Mouse (Mus musculus) myocyte (in vitro differentiated cells): ENCODE results near the gene Dram1. TPM values are rescaled to one million over a fixed set of nuclear protein-coding genes. Genes with fewer than 3 reads are reported as not detected.

Experiments used
- H3K27me3 ChIP-seq: one replicate; pipeline ENCODE4 v1.6.1; 2011; ENCODE audit not compliant: control insufficient read depth, insufficient read depth, insufficient read length
- H3K36me3 ChIP-seq: one replicate; pipeline ENCODE4 v1.6.1; 2011; ENCODE audit not compliant: control insufficient read depth, insufficient read depth
- H3K4me2 ChIP-seq: one replicate; pipeline ENCODE4 v1.6.1; 2011; ENCODE audit warnings: low read depth, control low read depth
- H3K4me3 ChIP-seq: one replicate; pipeline ENCODE4 v1.5.1; 2011; ENCODE audit warnings: mild to moderate bottlenecking, control low read depth, moderate library complexity
- H3K79me2 ChIP-seq: one replicate; pipeline ENCODE4 v1.6.1; 2011; ENCODE audit not compliant: control insufficient read depth, insufficient read depth
- H3ac ChIP-seq: one replicate; pipeline ENCODE4 v1.6.1; 2011; ENCODE audit not compliant: control insufficient read depth, insufficient read length
- CEBPB ChIP-seq: IDR thresholded peaks from 2 replicates; pipeline ENCODE4 v1.6.1; 2011; ENCODE audit warnings: mild to moderate bottlenecking, moderate library complexity; ENCODE audit not compliant: poor library complexity, insufficient read depth, severe bottlenecking
- E2F4 ChIP-seq: IDR thresholded peaks from one replicate; pipeline ENCODE4 v1.6.1; 2011; ENCODE audit warnings: mild to moderate bottlenecking, control low read depth, moderate library complexity; ENCODE audit not compliant: insufficient read depth
- MAX ChIP-seq: IDR thresholded peaks from one replicate; pipeline ENCODE4 v1.6.1; 2011; ENCODE audit warnings: low read depth, mild to moderate bottlenecking, control low read depth
- MYOD1 ChIP-seq, 3 experiments: IDR thresholded peaks; one replicate each; pipeline ENCODE4 v1.6.1; 2011; ENCODE audit warnings: control low read depth in 2 of 3, low read depth in 2 of 3, mild to moderate bottlenecking in 2 of 3, moderate library complexity in 1 of 3; ENCODE audit not compliant: insufficient read length in 2 of 3, control insufficient read depth in 1 of 3
- MYOG ChIP-seq, 3 experiments: IDR thresholded peaks; one replicate each; pipeline ENCODE4 v1.6.1; 2011; ENCODE audit warnings: control low read depth in 2 of 3, low read depth in 2 of 3, mild to moderate bottlenecking in 2 of 3; ENCODE audit not compliant: insufficient read length in 2 of 3, control insufficient read depth in 1 of 3, insufficient read depth in 1 of 3
- POLR2A ChIP-seq: IDR thresholded peaks from one replicate; pipeline ENCODE4 v1.6.1; 2011; ENCODE audit warnings: low read depth, mild to moderate bottlenecking, control low read depth, moderate library complexity; ENCODE audit not compliant: insufficient read length
- POLR2AphosphoS2 ChIP-seq: IDR thresholded peaks from one replicate; pipeline ENCODE4 v1.6.1; 2011; ENCODE audit warnings: low read depth, control low read depth; ENCODE audit not compliant: insufficient read length
- REST ChIP-seq: IDR thresholded peaks from one replicate; pipeline ENCODE4 v1.6.1; 2011; ENCODE audit warnings: mild to moderate bottlenecking, control low read depth, moderate library complexity; ENCODE audit not compliant: insufficient read depth, insufficient read length
- SRF ChIP-seq: IDR thresholded peaks from one replicate; pipeline ENCODE4 v1.6.1; 2011; ENCODE audit warnings: low read depth; ENCODE audit not compliant: control insufficient read depth, insufficient read length
- TCF12 ChIP-seq: IDR thresholded peaks from one replicate; pipeline ENCODE4 v1.6.1; 2011; ENCODE audit warnings: mild to moderate bottlenecking, control low read depth; ENCODE audit not compliant: poor library complexity, insufficient read depth, severe bottlenecking
- TCF3 ChIP-seq: IDR thresholded peaks from one replicate; pipeline ENCODE4 v1.6.1; 2011; ENCODE audit warnings: low read depth, control low read depth; ENCODE audit not compliant: insufficient read length
- USF1 ChIP-seq: IDR thresholded peaks from one replicate; pipeline ENCODE4 v1.6.1; 2011; ENCODE audit warnings: low read depth, mild to moderate bottlenecking, control low read depth, moderate library complexity
- polyA plus RNA-seq: library from polyadenylated mRNA; unstranded; fragments of >200 nt; fragmentation: generic; extraction: Trizol; gene quantifications from one replicate; pipeline ENCODE4 v1.2.1, GENCODE M21; 2012; ENCODE audit warnings: missing spikeins

Dram1 gene
- polyA plus RNA-seq, 1 experiment: 1.7 TPM

DNA sequence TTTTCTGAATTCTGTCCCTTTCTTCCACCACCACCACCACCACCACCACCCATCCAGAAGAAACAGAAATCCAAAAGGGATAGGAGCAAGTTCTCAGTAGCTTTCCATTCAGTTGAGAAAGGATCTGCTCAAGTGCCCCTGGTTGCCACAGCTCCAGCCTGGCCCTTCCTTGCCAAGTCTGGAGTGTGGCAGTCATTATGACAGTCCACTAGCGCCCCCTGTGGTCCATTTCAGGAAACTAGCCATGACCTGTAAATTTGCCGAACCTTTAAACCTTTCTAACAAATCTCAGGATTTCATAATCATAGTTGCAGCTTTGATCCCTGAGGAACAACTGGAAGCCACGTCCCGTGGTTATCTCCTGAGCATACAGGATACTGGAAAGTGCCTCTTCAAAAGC lies 74.6 kb downstream of the Dram1 start:
- H3K79me2 ChIP-seq: no peaks in the 10 kb centered on the region
- H3K27me3 ChIP-seq: no peaks in the 10 kb centered on the region
- no peak overlapping the region for H3ac ChIP-seq
- no peak for TF ChIP-seq CEBPB
- TF ChIP-seq POLR2AphosphoS2: no peak
- no peak for TF ChIP-seq MAX
- TF ChIP-seq TCF12: no peak
- no peak for TF ChIP-seq TCF3
- no peak for TF ChIP-seq POLR2A
- no peak for TF ChIP-seq SRF
- TF ChIP-seq E2F4: no peak
- no peak for TF ChIP-seq USF1
- no peak for TF ChIP-seq REST
- no peak for TF ChIP-seq MYOG (IDR thresholded peaks at IDR 0.05; ENCODE audit: control insufficient read depth in 1 of 3, insufficient read depth in 1 of 3, insufficient read length in 2 of 3, low read depth in 2 of 3)
- no peak for TF ChIP-seq MYOD1 (IDR thresholded peaks at IDR 0.05; ENCODE audit: control insufficient read depth in 1 of 3, insufficient read length in 2 of 3, low read depth in 2 of 3)
- no peak overlapping the region for H3K4me2 ChIP-seq
- no peak overlapping the region for H3K4me3 ChIP-seq
- no peaks in the 10 kb centered on the region for H3K36me3 ChIP-seq

DNA sequence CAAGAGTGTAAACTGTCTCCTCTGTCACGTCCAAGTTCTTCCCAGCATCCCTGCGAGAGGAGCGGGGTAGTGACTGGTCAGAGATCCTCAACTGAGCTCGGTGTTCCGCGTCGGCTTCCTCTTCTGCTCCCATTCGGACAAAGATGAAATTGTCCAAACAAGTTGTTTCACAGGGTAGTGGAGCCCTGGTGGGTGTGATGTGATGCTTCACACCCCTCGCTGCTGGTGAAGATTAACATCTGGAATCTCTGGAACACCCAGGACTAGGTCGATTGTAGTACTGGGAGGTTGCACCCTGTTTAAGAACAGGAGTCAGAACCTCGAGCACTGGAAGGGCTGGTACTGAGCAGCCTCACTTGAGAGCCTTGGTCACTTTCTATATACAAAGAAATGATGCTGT lies 75.8 kb downstream of the Dram1 start:
- no peak for TF ChIP-seq TCF12
- Histone ChIP-seq H3K36me3 (no peaks in the 10 kb centered on the region), H3K27me3 (no peaks in the 10 kb centered on the region), H3K4me2 (no peak overlapping the region), H3K4me3 (no peak overlapping the region), H3K79me2 (no peaks in the 10 kb centered on the region), H3ac (no peak overlapping the region)

DNA sequence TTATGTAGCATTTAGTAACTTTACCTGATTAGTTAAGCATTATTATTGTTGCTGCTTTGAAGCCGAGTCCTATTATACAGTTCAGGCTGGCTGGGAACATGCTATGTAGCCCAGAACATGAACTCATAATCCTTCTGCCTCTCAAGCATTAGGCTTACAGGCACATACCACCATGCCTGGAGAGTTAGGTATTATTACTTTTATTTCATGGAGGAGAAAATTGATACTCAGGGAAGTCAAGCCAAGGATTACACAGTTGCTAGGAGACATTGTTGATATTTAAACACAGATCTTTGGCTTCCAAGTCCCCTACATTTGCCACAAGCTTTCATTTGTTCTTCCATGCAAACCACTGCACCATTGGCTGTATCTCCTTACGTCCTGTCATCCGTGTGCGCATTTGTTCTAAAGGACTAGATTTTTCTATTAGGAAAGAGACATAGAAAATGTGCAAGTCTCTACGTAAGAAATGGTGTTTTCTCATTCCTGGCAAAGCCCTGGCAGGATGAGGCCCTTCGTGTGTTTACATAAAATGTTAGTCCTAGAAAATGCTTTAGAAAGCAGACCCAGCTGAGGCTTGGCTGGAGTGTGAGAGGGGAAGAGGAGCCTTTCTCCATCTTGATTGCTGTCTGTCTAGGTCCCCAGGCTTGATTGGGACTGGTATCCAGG lies 76.9 kb downstream of the Dram1 start:
- TF ChIP-seq E2F4 (no peak), TCF12 (no peak), CEBPB (no peak), SRF (no peak), MAX (no peak), REST (no peak), MYOG (IDR thresholded peaks at IDR 0.05; ENCODE audit: control insufficient read depth in 1 of 3, insufficient read depth in 1 of 3, insufficient read length in 2 of 3, low read depth in 2 of 3) (no peak), TCF3 (no peak), MYOD1 (IDR thresholded peaks at IDR 0.05; ENCODE audit: control insufficient read depth in 1 of 3, insufficient read length in 2 of 3, low read depth in 2 of 3) (no peak), USF1 (no peak), POLR2A (no peak), POLR2AphosphoS2 (no peak)
- H3K27me3 ChIP-seq: no peaks in the 10 kb centered on the region
- H3ac ChIP-seq: no peak overlapping the region
- H3K4me3 ChIP-seq: no peak overlapping the region
- no peaks in the 10 kb centered on the region for H3K79me2 ChIP-seq
- no peak overlapping the region for H3K4me2 ChIP-seq
- H3K36me3 ChIP-seq: no peaks in the 10 kb centered on the region

DNA sequence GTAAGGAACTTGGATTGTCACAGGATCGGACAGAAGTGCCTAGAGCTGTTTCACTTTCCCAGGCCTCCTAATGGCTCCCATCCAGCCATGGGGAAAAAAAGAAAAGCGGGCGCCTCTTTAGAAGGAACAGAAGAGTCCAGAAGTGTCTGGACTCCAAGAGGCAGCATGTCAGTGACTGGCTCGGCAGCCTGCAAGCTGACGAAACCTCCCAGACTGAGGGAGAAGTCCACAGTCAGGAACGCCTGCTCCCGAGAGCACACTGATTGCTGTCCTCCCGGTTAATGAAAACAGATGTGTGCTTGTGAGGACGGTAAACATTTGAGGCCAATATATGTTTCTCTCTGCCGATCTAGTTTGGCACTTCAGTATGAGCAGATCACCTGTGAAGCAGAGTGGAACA lies 81.9 kb downstream of the Dram1 start:
- no peak overlapping the region for H3ac ChIP-seq
- H3K4me2 ChIP-seq: no peak overlapping the region

DNA sequence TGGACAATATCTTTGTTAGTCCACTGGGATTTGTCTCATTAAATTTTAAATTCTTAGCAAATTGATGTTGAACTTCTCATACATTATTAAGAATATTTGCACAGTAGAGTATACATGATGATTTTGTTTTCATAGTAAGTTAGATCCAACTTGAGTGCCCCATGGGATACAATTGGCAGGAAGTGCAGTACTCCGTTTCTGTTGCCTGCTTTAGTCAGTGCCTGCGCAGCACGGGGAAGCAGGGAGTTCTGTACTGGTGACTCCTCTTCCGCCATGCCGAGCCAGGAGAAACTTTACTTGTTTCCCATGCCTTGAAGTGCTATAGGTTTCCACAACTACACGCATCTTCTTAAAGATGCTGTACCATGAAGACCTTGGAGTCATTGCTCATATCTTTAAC lies 83.8 kb downstream of the Dram1 start:
- Histone ChIP-seq H3K4me2 (no peak overlapping the region), H3K4me3 (no peak overlapping the region), H3K27me3 (no peaks in the 10 kb centered on the region), H3K79me2 (no peaks in the 10 kb centered on the region), H3K36me3 (no peaks in the 10 kb centered on the region), H3ac (no peak overlapping the region)
- TF ChIP-seq REST: no peak
- TF ChIP-seq USF1: no peak
- no peak for TF ChIP-seq SRF
- TF ChIP-seq MYOD1 (IDR thresholded peaks at IDR 0.05; ENCODE audit: control insufficient read depth in 1 of 3, insufficient read length in 2 of 3, low read depth in 2 of 3): no peak
- no peak for TF ChIP-seq E2F4
- no peak for TF ChIP-seq TCF3
- TF ChIP-seq TCF12: no peak
- TF ChIP-seq MAX: no peak
- TF ChIP-seq POLR2A: no peak
- no peak for TF ChIP-seq POLR2AphosphoS2

More for the DNA sequence above, 81.9 kb downstream of the Dram1 start:
- no peak overlapping the region for H3K4me3 ChIP-seq
- no peaks in the 10 kb centered on the region for H3K36me3 ChIP-seq
- H3K79me2 ChIP-seq: no peaks in the 10 kb centered on the region
- no peak for TF ChIP-seq SRF
- TF ChIP-seq TCF12: no peak
- no peak for TF ChIP-seq MYOD1 (IDR thresholded peaks at IDR 0.05; ENCODE audit: control insufficient read depth in 1 of 3, insufficient read length in 2 of 3, low read depth in 2 of 3)
- no peak for TF ChIP-seq REST
- no peak for TF ChIP-seq USF1
- TF ChIP-seq POLR2A: no peak
- TF ChIP-seq TCF3: no peak
- TF ChIP-seq CEBPB: no peak
- TF ChIP-seq E2F4: no peak
- no peak for TF ChIP-seq POLR2AphosphoS2
- no peak for TF ChIP-seq MAX
- no peak for TF ChIP-seq MYOG (IDR thresholded peaks at IDR 0.05; ENCODE audit: control insufficient read depth in 1 of 3, insufficient read depth in 1 of 3, insufficient read length in 2 of 3, low read depth in 2 of 3)
- no peaks in the 10 kb centered on the region for H3K27me3 ChIP-seq
